Mouse (Mus musculus): Measurements from ENCODE around the gene Man2b1. TPM values are rescaled to one million over a fixed set of nuclear protein-coding genes. Genes with fewer than 3 reads are reported as not detected.
"Not testable (repeated sequence)": the region's sequence is repeated elsewhere in the genome, so short reads cannot be mapped to it uniquely, and the experiment has no call there.

The Man2b1 gene
- polyA plus RNA-seq, 1 experiment from 2014 or later, result 15.4 TPM

DNA sequence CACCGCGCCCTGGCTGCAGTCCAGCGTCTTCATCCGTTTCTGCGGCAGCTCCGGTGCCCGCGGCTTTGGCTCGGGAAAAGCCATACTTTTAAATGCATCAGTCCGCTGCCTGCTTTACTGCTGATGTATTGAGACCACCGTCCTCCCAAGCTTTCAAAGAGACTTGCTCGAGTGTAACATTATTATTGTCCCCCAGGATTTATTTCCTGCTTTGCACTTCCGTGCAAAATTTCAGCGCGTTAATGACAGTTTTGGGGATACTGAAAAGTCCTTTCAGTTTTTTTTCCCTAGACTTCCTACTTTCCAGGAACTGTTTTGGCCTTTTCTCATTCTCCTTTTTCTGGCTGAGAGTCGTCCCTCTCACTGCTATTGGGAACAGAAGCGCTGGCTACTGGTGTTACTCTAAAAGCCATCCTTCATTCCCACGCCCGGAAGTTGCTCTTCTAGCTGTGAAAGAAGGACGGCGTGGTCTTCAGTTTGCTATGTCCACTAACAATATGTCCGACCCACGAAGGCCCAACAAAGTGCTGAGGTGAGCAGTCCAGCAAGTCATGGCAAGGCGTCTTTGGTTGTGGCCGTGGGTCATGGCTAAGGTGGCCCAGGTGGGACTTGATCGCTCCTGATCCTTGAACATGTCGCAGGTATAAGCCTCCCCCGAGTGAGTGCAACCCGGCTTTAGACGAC, 2.4 kb upstream of the Man2b1 start, which contains the start of gene Wdr83os:
TSS of gene Wdr83os (plus strand) at position 209 of the 684 bp plus-strand sequence.
- H3K9ac ChIP-seq (replicated peaks; ENCODE audit: low read depth, low read length), result peak within 1 kb of the TSS; percentile 76
- peaks cover 13% of the 10 kb centered on the region; the same call in 1 of the 2 replicates for H3K4me1 ChIP-seq (ENCODE audit: control insufficient read depth, insufficient read depth, low read length)
- H3K4me3 ChIP-seq (ENCODE audit: low read depth, low read length), result peak within 1 kb of the TSS; percentile 82
- 0 out of 2 replicates have a peak, but pooled peaks have one; percentile 3 for ATAC-seq (ENCODE audit: low read depth)
- no peaks in the 10 kb centered on the region for H3K27me3 ChIP-seq (ENCODE audit: control insufficient read depth, insufficient read depth, low read length)
- H3K4me2 ChIP-seq (ENCODE audit: low read depth, low read length), result peak within 1 kb of the TSS; percentile 92
- peaks cover 12% of the 10 kb centered on the region; the same call in 1 of the 2 replicates for H3K36me3 ChIP-seq (ENCODE audit: control insufficient read depth, insufficient read depth, low read length)
- H3K27ac ChIP-seq (ENCODE audit: low read depth, low read length), result 0 out of 2 replicates have a peak within 1 kb of the TSS, but pooled peaks have one; percentile 28
- no peaks in the 10 kb centered on the region for H3K9me3 ChIP-seq (ENCODE audit: control insufficient read depth, low read length)
- WGBS, result under 1% methylated on average over 30 of the region's 30 CpGs

- Histone ChIP-seq H3K4me3 (ENCODE audit: low read depth, low read length) (peak within 1 kb of the TSS; percentile 82), H3K9me3 (ENCODE audit: control insufficient read depth, low read length) (no peaks in the 10 kb centered on the region), H3K4me2 (ENCODE audit: low read depth, low read length) (peak within 1 kb of the TSS; percentile 92), H3K27ac (ENCODE audit: low read depth, low read length) (0 out of 2 replicates have a peak within 1 kb of the TSS, but pooled peaks have one; percentile 28), H3K36me3 (ENCODE audit: control insufficient read depth, insufficient read depth, low read length) (peaks cover 7% of the 10 kb centered on the region; the same call in 1 of the 2 replicates), H3K4me1 (ENCODE audit: control insufficient read depth, insufficient read depth, low read length) (peaks cover 13% of the 10 kb centered on the region; the same call in 1 of the 2 replicates), H3K9ac (replicated peaks; ENCODE audit: low read depth, low read length) (peak within 1 kb of the TSS; percentile 76), H3K27me3 (ENCODE audit: control insufficient read depth, insufficient read depth, low read length) (no peaks in the 10 kb centered on the region)
- WGBS, result 2% methylated on average over 9 of the region's 9 CpGs
- no peak; the same call in 1 of the 2 replicates for ATAC-seq (ENCODE audit: low read depth)
Measured at GRCm38 (mm10) chr8:85081216-85081555, 1.9 kb upstream of the Man2b1 start, which contains the start of gene Wdr83. Gene Wdr83, minus strand, starts transcription at chr8:85081306.

DNA sequence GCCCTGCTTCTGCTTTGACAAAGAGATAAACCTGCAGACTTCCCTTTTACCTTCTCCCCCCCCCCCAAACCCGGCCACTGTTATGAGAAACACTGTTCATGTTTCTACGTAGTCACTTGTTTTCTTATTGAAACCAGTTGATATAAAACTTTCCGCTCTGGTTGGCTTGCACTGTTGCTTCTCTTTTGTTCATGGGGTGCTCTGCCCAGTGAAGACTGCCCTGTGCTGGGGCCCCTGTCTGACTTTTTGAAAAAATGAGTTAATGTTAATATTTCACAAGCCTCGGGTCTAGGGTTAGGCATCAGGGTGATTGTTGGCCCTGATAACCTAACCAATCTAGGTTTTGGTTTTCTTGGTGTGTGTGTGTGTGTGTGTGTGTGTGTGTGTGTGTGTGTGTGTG, 901 bp upstream of the Man2b1 start:
- not testable (repeated sequence) for ATAC-seq (ENCODE audit: low read depth); H3K4me3 ChIP-seq (ENCODE audit: low read depth, low read length); H3K4me2 ChIP-seq (ENCODE audit: low read depth, low read length)

DNA sequence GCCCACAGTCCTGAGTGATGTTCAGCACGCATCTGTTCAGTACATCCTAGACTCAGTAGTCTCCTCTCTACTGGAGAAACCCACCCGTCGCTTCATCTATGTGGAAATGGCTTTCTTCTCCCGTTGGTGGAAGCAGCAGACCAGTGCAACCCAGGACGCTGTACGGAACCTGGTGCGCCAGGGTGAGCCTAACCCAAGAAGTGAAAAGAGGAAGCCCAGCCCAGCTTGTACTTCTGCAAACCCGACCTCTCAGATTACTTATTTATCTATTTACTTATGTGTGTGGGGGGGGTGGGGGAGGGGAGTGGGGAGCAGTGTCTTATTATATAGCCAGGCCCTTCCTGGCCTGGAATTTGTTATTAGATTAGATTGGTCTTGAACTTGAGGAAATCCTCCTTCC, 1.6 kb downstream of the Man2b1 start:
- no peaks in the 10 kb centered on the region for H3K27me3 ChIP-seq (ENCODE audit: control insufficient read depth, insufficient read depth, low read length)
- no peak for ATAC-seq (ENCODE audit: low read depth)

More for the DNA sequence above, 901 bp upstream of the Man2b1 start:
- not testable (repeated sequence) for H3K9me3 ChIP-seq (ENCODE audit: control insufficient read depth, low read length); H3K27ac ChIP-seq (ENCODE audit: low read depth, low read length); H3K27me3 ChIP-seq (ENCODE audit: control insufficient read depth, insufficient read depth, low read length); H3K9ac ChIP-seq (replicated peaks; ENCODE audit: low read depth, low read length); H3K36me3 ChIP-seq (ENCODE audit: control insufficient read depth, insufficient read depth, low read length)
- 91% methylated on average over 4 of the region's 4 CpGs for WGBS
- H3K4me1 ChIP-seq (ENCODE audit: control insufficient read depth, insufficient read depth, low read length), result peaks cover 13% of the 10 kb centered on the region; the same call in 1 of the 2 replicates

GRCm38 (mm10) chr8:85086238-85086637, 3.2 kb downstream of the Man2b1 start:
- Histone ChIP-seq H3K9me3 (ENCODE audit: control insufficient read depth, low read length) (no peaks in the 10 kb centered on the region), H3K4me2 (ENCODE audit: low read depth, low read length) (no peak overlapping the region), H3K9ac (replicated peaks; ENCODE audit: low read depth, low read length) (no peak overlapping the region), H3K36me3 (ENCODE audit: control insufficient read depth, insufficient read depth, low read length) (peaks cover 3% of the 10 kb centered on the region; the same call in 1 of the 2 replicates), H3K4me1 (ENCODE audit: control insufficient read depth, insufficient read depth, low read length) (peaks cover 8% of the 10 kb centered on the region; the same call in 1 of the 2 replicates), H3K27ac (ENCODE audit: low read depth, low read length) (no peak overlapping the region), H3K4me3 (ENCODE audit: low read depth, low read length) (no peak overlapping the region), H3K27me3 (ENCODE audit: control insufficient read depth, insufficient read depth, low read length) (no peaks in the 10 kb centered on the region)
- no peak for ATAC-seq (ENCODE audit: low read depth)
- 86% methylated on average over 3 of the region's 3 CpGs for WGBS

More for the DNA sequence above, 1.6 kb downstream of the Man2b1 start:
- H3K36me3 ChIP-seq (ENCODE audit: control insufficient read depth, insufficient read depth, low read length), result peaks cover 3% of the 10 kb centered on the region; the same call in 1 of the 2 replicates
- H3K9me3 ChIP-seq (ENCODE audit: control insufficient read depth, low read length), result no peaks in the 10 kb centered on the region
- H3K4me2 ChIP-seq (ENCODE audit: low read depth, low read length), result no peak overlapping the region
- H3K9ac ChIP-seq (replicated peaks; ENCODE audit: low read depth, low read length), result no peak overlapping the region
- H3K4me3 ChIP-seq (ENCODE audit: low read depth, low read length), result no peak overlapping the region
- H3K4me1 ChIP-seq (ENCODE audit: control insufficient read depth, insufficient read depth, low read length), result peaks cover 11% of the 10 kb centered on the region; the same call in 1 of the 2 replicates
- H3K27ac ChIP-seq (ENCODE audit: low read depth, low read length), result no peak overlapping the region
- 90% methylated on average over 8 of the region's 8 CpGs for WGBS

- H3K27me3 ChIP-seq (ENCODE audit: control insufficient read depth, insufficient read depth, low read length), result no peaks in the 10 kb centered on the region
- H3K9me3 ChIP-seq (ENCODE audit: control insufficient read depth, low read length), result no peaks in the 10 kb centered on the region
- WGBS, result 88% methylated on average over 2 of the region's 2 CpGs
- H3K4me3 ChIP-seq (ENCODE audit: low read depth, low read length), result no peak overlapping the region
- H3K36me3 ChIP-seq (ENCODE audit: control insufficient read depth, insufficient read depth, low read length), result peaks cover 3% of the 10 kb centered on the region; the same call in 1 of the 2 replicates
- H3K4me1 ChIP-seq (ENCODE audit: control insufficient read depth, insufficient read depth, low read length), result 0 out of 2 replicates have a peak, but pooled peaks cover 2% of the 10 kb centered on the region
- H3K4me2 ChIP-seq (ENCODE audit: low read depth, low read length), result no peak overlapping the region
- no peak overlapping the region for H3K9ac ChIP-seq (replicated peaks; ENCODE audit: low read depth, low read length)
- ATAC-seq (ENCODE audit: low read depth), result no peak
- no peak overlapping the region for H3K27ac ChIP-seq (ENCODE audit: low read depth, low read length)
Measured at GRCm38 (mm10) chr8:85088771-85089170, 5.7 kb downstream of the Man2b1 start.

- Histone ChIP-seq H3K4me3 (ENCODE audit: low read depth, low read length) (no peak overlapping the region), H3K4me1 (ENCODE audit: control insufficient read depth, insufficient read depth, low read length) (no peaks in the 10 kb centered on the region), H3K36me3 (ENCODE audit: control insufficient read depth, insufficient read depth, low read length) (peaks cover 12% of the 10 kb centered on the region; the same call in 1 of the 2 replicates), H3K4me2 (ENCODE audit: low read depth, low read length) (no peak overlapping the region), H3K9ac (replicated peaks; ENCODE audit: low read depth, low read length) (no peak overlapping the region), H3K9me3 (ENCODE audit: control insufficient read depth, low read length) (no peaks in the 10 kb centered on the region), H3K27ac (ENCODE audit: low read depth, low read length) (no peak overlapping the region), H3K27me3 (ENCODE audit: control insufficient read depth, insufficient read depth, low read length) (no peaks in the 10 kb centered on the region)
- WGBS, result 89% methylated on average over 11 of the region's 11 CpGs
- no peak for ATAC-seq (ENCODE audit: low read depth)
Measured at GRCm38 (mm10) chr8:85090856-85091255, 7.8 kb downstream of the Man2b1 start.

DNA sequence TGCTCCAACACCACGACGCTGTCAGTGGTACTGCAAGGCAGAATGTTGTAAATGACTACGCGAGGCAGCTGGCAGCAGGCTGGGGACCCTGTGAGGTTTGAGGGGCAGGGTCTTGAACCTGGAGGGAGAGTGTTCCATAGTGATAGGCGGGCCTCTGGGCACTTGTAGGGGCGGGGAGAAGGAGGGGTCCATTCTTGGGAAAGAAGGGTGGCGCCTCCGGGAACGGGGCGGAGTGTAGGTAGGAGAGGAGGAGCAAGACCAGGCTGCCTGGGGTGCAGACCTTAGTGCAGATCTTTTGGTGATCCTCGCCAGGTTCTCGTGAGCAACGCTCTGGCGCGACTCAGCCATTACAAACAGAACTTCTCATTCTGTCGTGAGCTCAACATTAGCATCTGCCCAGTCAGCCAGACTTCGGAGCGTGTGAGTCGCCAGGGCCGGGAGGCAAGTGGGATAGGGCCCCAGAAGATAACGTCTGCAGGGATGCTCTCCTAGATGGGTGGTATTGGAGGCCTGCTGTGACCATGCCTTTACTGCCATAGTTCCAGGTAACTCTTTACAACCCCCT, 8.5 kb downstream of the Man2b1 start:
- Histone ChIP-seq H3K36me3 (ENCODE audit: control insufficient read depth, insufficient read depth, low read length) (peaks cover 12% of the 10 kb centered on the region; the same call in 1 of the 2 replicates), H3K27me3 (ENCODE audit: control insufficient read depth, insufficient read depth, low read length) (no peaks in the 10 kb centered on the region), H3K4me3 (ENCODE audit: low read depth, low read length) (no peak overlapping the region), H3K27ac (ENCODE audit: low read depth, low read length) (no peak overlapping the region), H3K9me3 (ENCODE audit: control insufficient read depth, low read length) (no peaks in the 10 kb centered on the region), H3K9ac (replicated peaks; ENCODE audit: low read depth, low read length) (no peak overlapping the region), H3K4me1 (ENCODE audit: control insufficient read depth, insufficient read depth, low read length) (no peaks in the 10 kb centered on the region), H3K4me2 (ENCODE audit: low read depth, low read length) (no peak overlapping the region)
- ATAC-seq (ENCODE audit: low read depth), result no peak
- 35% methylated on average over 21 of the region's 21 CpGs for WGBS

- H3K9ac ChIP-seq (replicated peaks; ENCODE audit: low read depth, low read length), result no peak overlapping the region
- 0 out of 2 replicates have a peak, but pooled peaks cover 9% of the 10 kb centered on the region for H3K36me3 ChIP-seq (ENCODE audit: control insufficient read depth, insufficient read depth, low read length)
- no peak overlapping the region for H3K4me3 ChIP-seq (ENCODE audit: low read depth, low read length)
- ATAC-seq (ENCODE audit: low read depth), result no peak
- no peak overlapping the region for H3K4me2 ChIP-seq (ENCODE audit: low read depth, low read length)
- H3K27ac ChIP-seq (ENCODE audit: low read depth, low read length), result no peak overlapping the region
- H3K27me3 ChIP-seq (ENCODE audit: control insufficient read depth, insufficient read depth, low read length), result no peaks in the 10 kb centered on the region
- no peaks in the 10 kb centered on the region for H3K4me1 ChIP-seq (ENCODE audit: control insufficient read depth, insufficient read depth, low read length)
- no peaks in the 10 kb centered on the region for H3K9me3 ChIP-seq (ENCODE audit: control insufficient read depth, low read length)
- 97% methylated on average over 13 of the region's 13 CpGs for WGBS
Measured at GRCm38 (mm10) chr8:85095051-85095450, 12.0 kb downstream of the Man2b1 start.

Measured in neural tube, embryonic 14.5 days (tissue).